Mouse (Mus musculus) large intestine, adult 2 months (tissue): ENCODE measurements around the gene Wls. TPM values are rescaled to one million over a fixed set of nuclear protein-coding genes. Genes with fewer than 3 reads are reported as not detected.

Experiments used
- DNase-seq: peaks from one replicate; pipeline ENCODE4 v3.0.0-alpha.2; 2012; ENCODE audit warnings: low read depth, low spot score
- WGBS: fragments of 180-500 bp; shearing (Covaris S2); methylation state at CpG from one replicate; pipeline ENCODE4 v1.1.7; 2018; 5-methylcytosine and 5-hydroxymethylcytosine counted together
- polyA plus RNA-seq: library from polyadenylated mRNA; depleted of rRNA; stranded (reverse); fragments of >200 nt; gene quantifications from 2 replicates; pipeline ENCODE4 v1.2.3, GENCODE M21; 2012; rRNA removed

Gene Wls
- polyA plus RNA-seq = 14.5 and 20.6 TPM in 2 replicates

GRCm38 (mm10) chr3:159839481-159839880 is at the start of gene Wls:
TSS of gene Wls (plus strand) at chr3:159839672.
- WGBS = 1% methylated on average over 19 of the region's 21 CpGs

GRCm38 (mm10) chr3:159789781-159790180 is 49.7 kb upstream of the Wls start:
- DNase-seq = no peak
- 72% methylated on average over 2 of the region's 2 CpGs for WGBS

More at GRCm38 (mm10) chr3:159839481-159839880, at the start of gene Wls:
- no peak for DNase-seq

- no peak for DNase-seq
These were observed 7.9 kb upstream of the Wls start for GRCm38 (mm10) chr3:159831535-159831934.

- WGBS = 1% methylated on average over 27 of the region's 27 CpGs
- DNase-seq = no peak
These were observed 737 bp downstream of the Wls start for GRCm38 (mm10) chr3:159840002-159840816.

- no peak for DNase-seq
- under 1% methylated on average over 12 of the region's 12 CpGs for WGBS
These were observed 1.4 kb downstream of the Wls start for GRCm38 (mm10) chr3:159840817-159841390.

- WGBS = 4% methylated on average over 3 of the region's 3 CpGs
- DNase-seq = no peak
These were observed 2.0 kb downstream of the Wls start for GRCm38 (mm10) chr3:159841458-159841857.

GRCm38 (mm10) chr3:159843135-159843534 is 3.7 kb downstream of the Wls start:
- no peak for DNase-seq
- WGBS = 71% methylated on average over 4 of the region's 4 CpGs

GRCm38 (mm10) chr3:159847410-159848016 is 8.0 kb downstream of the Wls start:
- WGBS = 42% methylated on average over 2 of the region's 2 CpGs
- DNase-seq = no peak

GRCm38 (mm10) chr3:159848156-159848555 is 8.7 kb downstream of the Wls start:
- DNase-seq = no peak

- DNase-seq = no peak
- WGBS = 97% methylated on average over 2 of the region's 2 CpGs
These were observed 12.0 kb downstream of the Wls start for GRCm38 (mm10) chr3:159851476-159851875.

GRCm38 (mm10) chr3:159851980-159852379 is 12.5 kb downstream of the Wls start:
- no peak for DNase-seq
- WGBS = 78% methylated on average over 2 of the region's 2 CpGs

- no peak for DNase-seq
- WGBS = 89% methylated on average over 1 of the region's 1 CpGs
These were observed 17.6 kb downstream of the Wls start for GRCm38 (mm10) chr3:159857112-159857511.

GRCm38 (mm10) chr3:159865691-159866090 is 26.2 kb downstream of the Wls start:
- DNase-seq = no peak
- 47% methylated on average over 1 of the region's 1 CpGs for WGBS

- DNase-seq = no peak
These were observed 39.5 kb downstream of the Wls start for GRCm38 (mm10) chr3:159878983-159879382.

- 59% methylated on average over 2 of the region's 2 CpGs for WGBS
- no peak for DNase-seq
These were observed 43.9 kb downstream of the Wls start for GRCm38 (mm10) chr3:159883325-159883724.

GRCm38 (mm10) chr3:159884802-159885201 is 45.3 kb downstream of the Wls start:
- DNase-seq = no peak

- WGBS = 0% methylated on average over 3 of the region's 3 CpGs
- DNase-seq = peak; percentile 94
These were observed 45.8 kb downstream of the Wls start for GRCm38 (mm10) chr3:159885271-159885670.

GRCm38 (mm10) chr3:159885781-159886400 is 46.4 kb downstream of the Wls start:
- WGBS = 14% methylated on average over 1 of the region's 1 CpGs
- peak; percentile 22 for DNase-seq

- no peak for DNase-seq
- 74% methylated on average over 5 of the region's 5 CpGs for WGBS
These were observed 50.9 kb downstream of the Wls start for GRCm38 (mm10) chr3:159890176-159891056.
